Comparison of ENCODE assay signal across 10 mouse cellular contexts in genomic region chr17:47833029-47833627, GRCm38 (mm10). TPM values are rescaled to one million over a fixed set of nuclear protein-coding genes. Genes with fewer than 3 reads are reported as not detected.
DNase-seq lines count a peak whose midpoint lies in the region; ATAC-seq and TF ChIP-seq lines count a peak whose summit lies in the region.
"Had no signal": no experiment of that assay in that cellular context is flagged by ENCODE, and none has a peak within 500 bp of the region (broad histone marks: within the 10 kb centered on the region; RNA-seq: fewer than 3 reads in every experiment).

No protein-coding gene starts in this region.

- ATAC-seq in limb, embryonic 12.5 days (ENCODE audit: insufficient number of reproducible peaks, insufficient read depth, low FRiP score, low TSS enrichment, low read depth): peak; percentile 60
- peak; percentile 55 for ATAC-seq in midbrain, embryonic 12.5 days (ENCODE audit: low FRiP score, low read depth)
- ATAC-seq: Patski had no signal

- H3K4me2 ChIP-seq in limb, embryonic 12.5 days: peak overlapping the region; percentile 88
- peak overlapping the region; percentile 96 for H3K4me2 ChIP-seq in midbrain, embryonic 12.5 days (replicated peaks)

- WGBS in embryonic facial prominence, embryonic 10.5 days: under 1% methylated on average over 44 of the region's 45 CpGs
- WGBS in limb, embryonic 12.5 days: under 1% methylated on average over 41 of the region's 45 CpGs
- 2% methylated on average over 39 of the region's 45 CpGs for WGBS in midbrain, embryonic 12.5 days

- peaks cover 76% of the 10 kb centered on the region for H3K4me1 ChIP-seq in embryonic facial prominence, embryonic 10.5 days
- peaks cover 59% of the 10 kb centered on the region for H3K4me1 ChIP-seq in limb, embryonic 12.5 days (replicated peaks)
- peaks cover 38% of the 10 kb centered on the region for H3K4me1 ChIP-seq in midbrain, embryonic 12.5 days

- no peaks in the 10 kb centered on the region for H3K9me3 ChIP-seq in embryonic facial prominence, embryonic 10.5 days
- H3K9me3 ChIP-seq in limb, embryonic 12.5 days: no peaks in the 10 kb centered on the region
- H3K9me3 ChIP-seq in midbrain, embryonic 12.5 days: no peaks in the 10 kb centered on the region

- H3K27ac ChIP-seq in layer of hippocampus, adult 2 months: no peak overlapping the region
- peak overlapping the region; percentile 95 for H3K27ac ChIP-seq in embryonic facial prominence, embryonic 10.5 days (replicated peaks)
- peak overlapping the region; percentile 92 for H3K27ac ChIP-seq in limb, embryonic 12.5 days
- H3K27ac ChIP-seq in midbrain, embryonic 12.5 days (replicated peaks): peak overlapping the region; percentile 10; the same call in 1 of the 2 replicates

- H3K4me3 ChIP-seq in layer of hippocampus, adult 2 months: peak overlapping the region; percentile 47
- peak overlapping the region; percentile 91 for H3K4me3 ChIP-seq in embryonic facial prominence, embryonic 10.5 days
- H3K4me3 ChIP-seq in limb, embryonic 12.5 days (replicated peaks): peak overlapping the region; percentile 87
- peak overlapping the region; percentile 59 for H3K4me3 ChIP-seq in midbrain, embryonic 12.5 days

- DNase-seq in layer of hippocampus, adult 2 months (ENCODE audit: low spot score in 2 of 2): no peak
- DNase-seq in layer of hippocampus, postnatal 25 days (ENCODE audit: extremely low spot score in 1 of 2, low spot score in 1 of 2): no peak
- DNase-seq in embryonic facial prominence, embryonic 10.5 days (ENCODE audit: low spot score): peak; percentile 92
- peak; percentile 69 to 71 for DNase-seq in heart, postnatal 10 days
- DNase-seq in thymus, postnatal 4 days: peak; percentile 48
- no peak for DNase-seq in right cerebral cortex, adult 18-20 months

- H3K27me3 ChIP-seq in embryonic facial prominence, embryonic 10.5 days (replicated peaks; ENCODE audit: low read depth, poor library complexity, severe bottlenecking): peaks cover 42% of the 10 kb centered on the region
- H3K27me3 ChIP-seq in limb, embryonic 12.5 days: peaks cover 26% of the 10 kb centered on the region
- H3K27me3 ChIP-seq in midbrain, embryonic 12.5 days: peaks cover 71% of the 10 kb centered on the region

- intact Hi-C loops in heart, postnatal 10 days (cut with DNase I): no loop called here

- H3K9ac ChIP-seq in limb, embryonic 12.5 days (replicated peaks): peak overlapping the region; percentile 89
- peak overlapping the region; percentile 66 for H3K9ac ChIP-seq in midbrain, embryonic 12.5 days (replicated peaks)

- no peak for TF ChIP-seq CTCF in layer of hippocampus, adult 2 months (conservative IDR thresholded peaks at IDR 0.05)

- H3K36me3 ChIP-seq in embryonic facial prominence, embryonic 10.5 days (replicated peaks): peaks cover 30% of the 10 kb centered on the region
- H3K36me3 ChIP-seq in limb, embryonic 12.5 days: peaks cover 25% of the 10 kb centered on the region
- H3K36me3 ChIP-seq in midbrain, embryonic 12.5 days: no peaks in the 10 kb centered on the region

RNA-seq across cellular contexts. Expression of gene Mdfi, which starts 1.4 kb away (rescaled TPM):
- under 1 TPM; 0.49 to 0.83 TPM for total RNA-seq in layer of hippocampus, adult 2 months (2021)
- total RNA-seq in layer of hippocampus, postnatal 25 days (2021): 1 to 10 TPM; 1.4 to 1.5 TPM
- polyA plus RNA-seq in embryonic facial prominence, embryonic 10.5 days (2016; fragmentation: Nextera tagmentation; extraction: Ambion mirVana): 21.0 and 25.1 TPM in 2 replicates
- 1 to 10 TPM; 6.4 to 8.2 TPM for total RNA-seq in heart, postnatal 10 days (2021)
- 32.1 and 44.7 TPM in 2 replicates for polyA plus RNA-seq in limb, embryonic 12.5 days (2016; fragmentation: Nextera tagmentation; extraction: Ambion mirVana)
- polyA plus RNA-seq in midbrain, embryonic 12.5 days (2016; fragmentation: Nextera tagmentation; extraction: Ambion mirVana): 7.6 and 11.7 TPM in 2 replicates
- total RNA-seq: neutrophil, adult 5-6 weeks had no signal
- polyA plus RNA-seq: Patski had no signal

Comparison
In these comparisons a context has a peak if more than half of its experiments do, and no peak if none do; other contexts are left out.
1. DNase-seq: peak in embryonic facial prominence, embryonic 10.5 days (single experiment), heart, postnatal 10 days (2 of 2) and thymus, postnatal 4 days (single experiment); none in layer of hippocampus, adult 2 months (0 of 2), layer of hippocampus, postnatal 25 days (0 of 2) and right cerebral cortex, adult 18-20 months (single experiment).
2. Peak in every context shown above with its lines, with median percentiles within 50 percentile points of each other: H3K4me3 ChIP-seq.